Mouse (Mus musculus) embryo, embryonic 11.5 days (tissue): ENCODE measurements around the gene Immp1l.

Experiments used
- DNase-seq: peaks from one replicate; pipeline ENCODE4 v3.0.0-alpha.2; 2012; ENCODE audit warnings: low read depth, low spot score

Immp1l gene

GRCm38 (mm10) chr2:105903896-105904756 lies at the start of gene Immp1l, which contains the start of gene Elp4:
Gene Immp1l, plus strand, starts transcription at chr2:105904638.
Gene Elp4, minus strand, starts transcription at chr2:105904564.
- DNase-seq: peak; percentile 92

GRCm38 (mm10) chr2:105854740-105855139 lies 49.7 kb upstream of the Immp1l start:
- no peak for DNase-seq

- DNase-seq: no peak
These were observed 31.0 kb upstream of the Immp1l start for GRCm38 (mm10) chr2:105873403-105873802.

GRCm38 (mm10) chr2:105890816-105891215 lies 13.6 kb upstream of the Immp1l start:
- DNase-seq: no peak

GRCm38 (mm10) chr2:105904757-105905146 lies 314 bp downstream of the Immp1l start:
- no peak for DNase-seq

- no peak for DNase-seq
These were observed 3.9 kb downstream of the Immp1l start for GRCm38 (mm10) chr2:105908351-105908750.

- DNase-seq: no peak
These were observed 6.2 kb downstream of the Immp1l start for GRCm38 (mm10) chr2:105910611-105911010.

- no peak for DNase-seq
These were observed 9.4 kb downstream of the Immp1l start for GRCm38 (mm10) chr2:105913655-105914366.

GRCm38 (mm10) chr2:105916671-105917070 lies 12.2 kb downstream of the Immp1l start:
- DNase-seq: no peak

- DNase-seq: no peak
These were observed 13.3 kb downstream of the Immp1l start for GRCm38 (mm10) chr2:105917623-105918346.

GRCm38 (mm10) chr2:105950131-105950530 lies 45.7 kb downstream of the Immp1l start:
- no peak for DNase-seq

GRCm38 (mm10) chr2:105951350-105951940 lies 47.0 kb downstream of the Immp1l start:
- no peak for DNase-seq

GRCm38 (mm10) chr2:105953862-105954261 lies 49.4 kb downstream of the Immp1l start:
- DNase-seq: no peak

- no peak for DNase-seq
These were observed 59.0 kb downstream of the Immp1l start for GRCm38 (mm10) chr2:105963447-105963846.

GRCm38 (mm10) chr2:105973941-105974340 lies 69.5 kb downstream of the Immp1l start:
- DNase-seq: no peak

- no peak for DNase-seq
These were observed 73.6 kb downstream of the Immp1l start for GRCm38 (mm10) chr2:105978065-105978464.

GRCm38 (mm10) chr2:105985206-105985605 lies 80.8 kb downstream of the Immp1l start:
- DNase-seq: no peak

GRCm38 (mm10) chr2:105987131-105987530 lies 82.7 kb downstream of the Immp1l start:
- no peak for DNase-seq

GRCm38 (mm10) chr2:105987999-105988398 lies 83.6 kb downstream of the Immp1l start:
- DNase-seq: no peak

GRCm38 (mm10) chr2:106002835-106003739 lies 98.6 kb downstream of the Immp1l start, which contains the start of gene Dnajc24:
Gene Dnajc24, minus strand, starts transcription at chr2:106003549.
- DNase-seq: peak; percentile 85
